ENCODE assay signal across 10 mouse cellular contexts in the genomic region with DNA sequence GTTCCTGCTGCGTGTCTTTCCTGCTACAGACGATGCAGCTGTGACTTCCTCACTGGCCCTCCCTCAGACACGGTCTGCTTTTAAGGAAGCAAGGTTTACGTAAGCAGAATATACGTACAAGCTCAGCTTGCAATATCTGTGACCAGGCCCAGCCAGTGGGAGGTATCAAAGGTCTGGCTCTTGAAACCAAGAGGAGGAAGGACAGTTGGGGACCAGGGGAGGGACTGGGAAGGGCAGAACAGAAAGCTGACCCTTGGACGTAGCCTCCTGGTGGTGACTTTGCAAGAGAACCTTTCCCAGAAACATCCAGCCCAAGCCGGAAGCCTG.
DNase-seq lines count a peak whose midpoint lies in the region; ATAC-seq lines count a peak whose summit lies in the region.
"Had no signal": no experiment of that assay in that cellular context is flagged by ENCODE, and none has a peak within 500 bp of the region (broad histone marks: within the 10 kb centered on the region; RNA-seq: fewer than 3 reads in every experiment).

No protein-coding gene starts in this region.

- no peak overlapping the region for H3K4me3 ChIP-seq in midbrain, embryonic 11.5 days (ENCODE audit: low read depth, low read length)
- H3K4me3 ChIP-seq: neural tube, embryonic 13.5 days had no signal

- H3K27me3 ChIP-seq in midbrain, embryonic 11.5 days (ENCODE audit: control insufficient read depth, insufficient read depth, low read length) = no peaks in the 10 kb centered on the region
- H3K27me3 ChIP-seq: neural tube, embryonic 13.5 days had no signal

- H3K9ac ChIP-seq in midbrain, embryonic 11.5 days (ENCODE audit: low read length) = no peak overlapping the region
- H3K9ac ChIP-seq: neural tube, embryonic 13.5 days had no signal

- H3K27ac ChIP-seq in midbrain, embryonic 11.5 days (ENCODE audit: low read depth, low read length) = no peak overlapping the region
- H3K27ac ChIP-seq: neural tube, embryonic 13.5 days had no signal

- ATAC-seq in midbrain, embryonic 11.5 days (ENCODE audit: low FRiP score) = no peak

- H3K36me3 ChIP-seq in midbrain, embryonic 11.5 days (ENCODE audit: control insufficient read depth, insufficient read depth, low read length) = no peaks in the 10 kb centered on the region
- H3K36me3 ChIP-seq: neural tube, embryonic 13.5 days had no signal

- 0 out of 2 replicates have a peak, but pooled peaks cover 3% of the 10 kb centered on the region for H3K4me1 ChIP-seq in midbrain, embryonic 11.5 days (ENCODE audit: control insufficient read depth, insufficient read depth, low read length)

- intact Hi-C loops in gastrocnemius, postnatal 14 days (cut with DNase I; ENCODE audit: low total_unique reads) = no loop called here
- intact Hi-C loops in gastrocnemius, postnatal 36 days (cut with DNase I) = no loop called here

- no peaks in the 10 kb centered on the region for H3K9me3 ChIP-seq in midbrain, embryonic 11.5 days (ENCODE audit: control insufficient read depth, low read length)
- H3K9me3 ChIP-seq: neural tube, embryonic 13.5 days had no signal

- WGBS in midbrain, embryonic 11.5 days = 83% methylated on average over 7 of the region's 7 CpGs

- peak; percentile 34 for DNase-seq in gastrocnemius, postnatal 14 days
- no peak for DNase-seq in gastrocnemius, postnatal 36 days
- DNase-seq in 416B (ENCODE audit: low read depth) = peak; percentile 84
- peak; percentile 30 for DNase-seq in induced T-regulatory cell, adult 2 months (ENCODE audit: low read depth)
- peak; percentile 81 for DNase-seq in lung, postnatal 36 days
- DNase-seq in adrenal gland, postnatal 10 days = no peak
- no peak for DNase-seq in cerebellum, postnatal 14 days
- no peak for DNase-seq in midbrain, embryonic 11.5 days (ENCODE audit: low spot score, missing footprints)
- DNase-seq: adrenal gland, adult 8-10 months had no signal

- no peak overlapping the region for H3K4me2 ChIP-seq in midbrain, embryonic 11.5 days
- H3K4me2 ChIP-seq: neural tube, embryonic 13.5 days had no signal

Comparison
In these comparisons a context has a peak if more than half of its experiments do, and no peak if none do; other contexts are left out.
1. DNase-seq: peak in gastrocnemius, postnatal 14 days (single experiment), 416B (single experiment), induced T-regulatory cell, adult 2 months (single experiment) and lung, postnatal 36 days (single experiment); none in gastrocnemius, postnatal 36 days (0 of 2), adrenal gland, postnatal 10 days (single experiment), cerebellum, postnatal 14 days (0 of 2) and midbrain, embryonic 11.5 days (single experiment).